Mouse (Mus musculus) cortical plate, adult 2 months (tissue): ENCODE measurements around the gene Dnmt1. TPM values are rescaled to one million over a fixed set of nuclear protein-coding genes. Genes with fewer than 3 reads are reported as not detected.

Experiments used
- H3K27ac ChIP-seq: fragments of 200-500 bp; 2 replicates; pipeline ENCODE4 v1.5.1; 2012; ENCODE audit warnings: low read length, control low read depth, inconsistent platforms; ENCODE audit not compliant: insufficient read depth
- H3K4me1 ChIP-seq: fragments of 200-500 bp; 2 replicates; pipeline ENCODE4 v1.6.1; 2011; ENCODE audit warnings: low read length; ENCODE audit not compliant: control insufficient read depth, insufficient read depth
- H3K4me3 ChIP-seq: fragments of 200-500 bp; 2 replicates; pipeline ENCODE4 v1.5.1; 2011; ENCODE audit warnings: mild to moderate bottlenecking, low read length, control low read depth; ENCODE audit not compliant: insufficient read depth
- CTCF ChIP-seq: fragments of 200-500 bp; IDR thresholded peaks from 2 replicates; pipeline ENCODE4 v1.5.1; 2011; ENCODE audit warnings: mild to moderate bottlenecking, control low read depth, low read length; ENCODE audit not compliant: insufficient read depth; ENCODE audit errors: extremely low read depth
- POLR2A ChIP-seq: fragments of 200-500 bp; IDR thresholded peaks from 2 replicates; pipeline ENCODE4 v1.6.1; 2011; ENCODE audit warnings: mild to moderate bottlenecking, low read length, control low read depth; ENCODE audit not compliant: insufficient read depth; ENCODE audit errors: extremely low read depth
- polyA plus RNA-seq: library from polyadenylated mRNA; depleted of rRNA; stranded (reverse); fragments of >200 nt; gene quantifications from 2 replicates; pipeline ENCODE4 v1.2.3, GENCODE M21; 2012

Gene Dnmt1
- polyA plus RNA-seq, 1 experiment, result 31.7 TPM

DNA sequence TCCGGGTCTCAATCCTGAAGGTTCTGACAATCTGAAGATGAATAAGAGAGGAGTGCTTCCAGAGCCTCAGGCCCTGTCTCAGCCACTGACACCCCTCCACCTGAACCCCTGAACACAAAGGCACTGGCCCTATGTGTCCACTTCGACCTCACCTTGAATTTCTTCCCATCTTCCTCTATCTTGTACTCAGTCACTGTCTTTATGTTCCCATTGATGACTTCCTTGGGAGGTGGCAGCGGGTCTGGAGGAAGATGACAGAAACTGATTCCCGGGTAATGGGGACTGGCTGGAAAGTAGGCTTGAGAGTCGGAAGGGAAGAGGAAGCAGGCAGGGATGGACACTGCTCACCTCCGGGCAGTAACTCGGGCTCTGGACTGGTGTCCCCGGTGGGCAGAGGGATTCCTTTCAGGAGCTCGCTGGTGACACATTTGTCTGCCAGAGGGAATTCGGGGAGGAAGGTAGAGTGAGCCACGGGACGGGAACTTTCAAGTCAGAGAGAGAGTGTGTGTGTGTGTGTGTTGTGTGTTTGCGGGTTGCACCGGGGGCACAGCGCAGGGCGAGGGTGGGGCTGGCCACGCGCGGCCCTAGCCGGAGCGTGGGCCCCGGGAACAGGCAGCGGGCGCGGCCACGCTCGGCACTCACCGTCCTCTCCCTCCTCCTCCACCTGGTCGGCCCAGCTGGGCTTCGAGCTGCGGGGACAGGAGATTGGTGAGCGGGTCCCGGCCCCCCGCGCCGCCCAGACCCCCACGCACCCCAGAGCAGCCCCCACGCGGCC is 61.8 kb downstream of the Dnmt1 start:
- TF ChIP-seq CTCF (no peak), POLR2A (no peak)
- no peak overlapping the region for H3K27ac ChIP-seq
- H3K4me1 ChIP-seq, result peaks cover 7% of the 10 kb centered on the region; the same call in 1 of the 2 replicates
- H3K4me3 ChIP-seq, result peak overlapping the region; percentile 74

DNA sequence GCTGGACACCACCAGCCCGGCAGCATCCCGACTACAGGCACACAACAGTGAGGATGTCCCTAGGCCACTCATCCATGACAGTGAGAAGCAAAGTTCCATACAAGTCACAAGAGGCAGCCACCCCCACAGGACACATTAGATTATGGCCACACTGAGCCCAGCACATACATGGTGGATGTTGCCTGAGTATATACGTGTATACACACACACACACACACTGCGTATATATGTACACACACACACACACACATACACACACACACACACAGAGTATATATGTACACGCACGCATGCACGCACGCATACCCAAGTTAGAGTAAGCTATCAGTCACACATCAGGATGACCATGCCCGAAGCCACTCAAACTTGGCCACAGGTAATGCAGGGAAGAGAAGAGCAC is 64.3 kb downstream of the Dnmt1 start:
- Histone ChIP-seq H3K27ac (no peak overlapping the region), H3K4me3 (no peak overlapping the region), H3K4me1 (peaks cover 7% of the 10 kb centered on the region; the same call in 1 of the 2 replicates)
- TF ChIP-seq CTCF, result no peak
- no peak for TF ChIP-seq POLR2A

DNA sequence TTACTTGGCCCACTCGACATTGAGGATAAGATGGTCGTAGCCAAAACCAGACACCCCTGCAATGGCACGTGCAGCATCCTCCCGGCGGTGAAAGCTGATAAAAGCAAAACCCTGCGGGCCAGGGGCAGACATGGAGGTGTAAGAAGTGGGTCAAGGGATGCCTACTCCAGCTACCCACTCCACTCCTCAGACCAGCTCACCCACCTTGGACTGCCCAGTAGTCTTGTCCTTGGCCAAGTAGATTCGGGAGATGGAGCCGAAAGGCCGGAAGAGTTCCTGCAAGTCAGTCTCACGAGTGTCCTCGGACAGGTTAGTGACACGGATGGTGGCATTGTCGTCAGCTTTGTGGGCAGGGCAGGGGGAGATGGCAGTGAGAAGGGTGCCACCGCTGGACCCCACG is 65.1 kb downstream of the Dnmt1 start:
- Histone ChIP-seq H3K4me3 (no peak overlapping the region), H3K4me1 (peaks cover 7% of the 10 kb centered on the region; the same call in 1 of the 2 replicates), H3K27ac (no peak overlapping the region)
- no peak for TF ChIP-seq CTCF
- no peak for TF ChIP-seq POLR2A

DNA sequence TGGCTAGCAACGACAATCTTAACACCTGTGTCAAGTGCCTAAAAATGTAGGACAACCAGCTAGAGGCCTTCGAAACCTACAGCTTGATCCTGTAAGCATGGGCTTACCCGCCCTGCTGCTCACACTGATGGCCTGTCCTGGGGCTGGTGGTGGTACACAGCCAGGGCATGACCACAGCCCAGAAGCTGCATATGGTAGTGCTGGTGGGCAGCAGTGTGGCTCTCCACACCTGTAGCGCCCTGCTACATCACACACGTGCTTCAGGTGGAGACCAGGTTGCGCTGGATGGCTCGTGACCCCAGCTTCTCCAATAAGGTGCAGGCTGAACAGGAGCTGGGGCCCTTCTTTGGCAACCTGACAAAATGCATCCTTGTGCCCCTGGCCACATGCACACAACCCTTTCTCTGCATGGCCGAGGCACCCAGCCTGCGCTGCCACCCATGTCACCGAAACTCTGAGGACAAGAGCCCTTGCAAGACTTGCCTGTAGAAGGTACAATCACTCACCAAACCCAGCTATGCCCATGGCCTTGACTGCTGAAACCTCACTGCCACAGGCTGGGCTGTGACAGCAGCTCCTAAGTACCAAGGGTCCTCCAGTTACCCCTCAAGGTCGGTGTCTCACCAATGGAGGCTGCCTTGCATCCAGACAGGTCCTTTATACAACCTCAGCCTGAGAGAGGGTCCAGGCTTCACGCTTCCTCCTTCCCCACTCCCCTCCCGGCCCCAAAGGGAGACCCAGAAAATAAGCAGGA is 65.9 kb downstream of the Dnmt1 start:
- Histone ChIP-seq H3K4me1 (peaks cover 7% of the 10 kb centered on the region; the same call in 1 of the 2 replicates), H3K27ac (no peak overlapping the region), H3K4me3 (no peak overlapping the region)
- TF ChIP-seq CTCF (no peak), POLR2A (no peak)

DNA sequence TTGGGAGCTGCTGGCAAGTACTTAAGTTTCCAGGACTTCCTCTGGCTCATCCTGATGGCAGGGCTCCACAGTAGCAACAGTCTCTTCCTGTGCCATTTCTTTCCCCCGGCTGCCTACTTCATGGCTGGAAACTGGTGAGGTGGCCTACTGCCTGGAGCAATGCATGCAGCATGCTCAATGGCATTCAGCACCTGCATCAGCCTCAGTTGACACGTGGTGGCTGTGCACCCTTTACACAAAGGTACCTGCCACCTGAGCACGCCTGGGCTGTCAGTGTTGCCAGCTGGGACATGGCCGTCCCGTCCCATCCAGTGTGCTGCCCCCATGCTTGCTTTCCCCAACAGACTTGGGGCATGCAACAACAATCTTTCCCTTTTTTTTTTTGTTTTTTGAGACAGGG is 66.6 kb downstream of the Dnmt1 start:
- peak; percentile 27; the same call in 1 of the 2 replicates for TF ChIP-seq POLR2A
- TF ChIP-seq CTCF, result no peak
- no peak overlapping the region for H3K27ac ChIP-seq
- peaks cover 7% of the 10 kb centered on the region; the same call in 1 of the 2 replicates for H3K4me1 ChIP-seq
- no peak overlapping the region for H3K4me3 ChIP-seq

DNA sequence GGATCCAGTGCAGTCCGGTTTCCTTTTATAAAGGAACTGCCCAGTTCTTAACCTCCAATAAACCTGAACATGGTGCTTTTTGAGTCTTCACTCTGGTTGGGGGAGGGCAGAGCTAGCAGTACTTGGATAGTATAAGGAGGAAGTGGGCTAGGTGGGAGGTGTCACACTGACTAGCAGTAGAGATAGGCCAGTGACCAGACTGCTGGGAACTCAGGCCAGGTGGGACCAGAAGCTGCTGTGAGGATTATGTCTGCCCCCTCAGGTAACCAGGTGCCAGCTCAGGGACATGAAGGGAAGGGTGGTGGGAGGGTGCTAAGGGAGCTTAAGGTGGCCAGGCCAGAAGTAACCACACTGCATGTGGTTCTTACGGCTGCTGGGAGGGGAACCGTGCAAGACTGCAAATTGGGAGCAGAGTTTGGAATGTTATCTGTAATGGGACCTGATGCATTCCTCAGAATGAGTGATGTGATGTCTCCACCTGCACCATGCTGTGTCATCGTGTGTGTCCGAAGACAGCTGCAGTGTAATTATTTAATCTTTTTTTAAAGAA is 67.5 kb downstream of the Dnmt1 start:
- TF ChIP-seq CTCF (no peak), POLR2A (peak; percentile 42; the same call in 1 of the 2 replicates)
- H3K4me1 ChIP-seq, result peaks cover under 1% of the 10 kb centered on the region; the same call in 1 of the 2 replicates

DNA sequence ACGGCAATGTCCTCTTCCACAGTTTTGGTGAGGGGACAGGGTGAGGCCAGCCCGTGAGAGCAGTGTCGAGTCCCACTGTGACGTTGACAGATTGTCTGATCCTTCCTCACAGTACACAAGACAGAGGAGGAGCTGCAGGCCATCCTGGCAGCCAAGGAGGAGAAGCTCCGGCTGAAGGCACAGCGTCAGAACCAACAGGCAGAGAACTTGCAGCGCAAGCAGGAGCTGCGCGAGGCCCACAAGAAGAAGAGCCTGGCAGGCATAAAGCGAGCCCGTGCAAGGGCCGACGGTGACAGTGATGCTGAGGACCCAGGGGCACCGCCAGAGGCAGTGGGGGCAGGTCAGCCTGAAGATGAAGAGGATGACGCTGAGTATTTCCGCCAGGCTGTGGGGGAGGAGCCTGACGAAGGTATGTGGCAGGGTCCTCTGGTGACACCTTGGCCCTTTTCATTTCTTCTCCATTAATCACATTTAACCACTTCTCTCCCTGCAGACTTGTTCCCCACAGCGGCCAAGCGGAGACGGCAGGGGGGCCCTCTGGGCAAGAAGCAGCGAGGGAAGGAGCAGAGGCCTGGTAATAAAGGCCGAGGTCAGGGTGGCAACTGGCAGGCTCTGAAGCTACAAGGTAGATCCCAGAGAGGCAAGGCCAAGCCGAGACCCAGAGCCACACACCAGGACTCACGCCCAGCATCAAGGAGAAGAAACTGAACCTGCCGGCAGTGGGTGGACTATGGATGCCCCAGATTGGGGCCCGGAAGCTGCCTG is 68.2 kb downstream of the Dnmt1 start:
- Histone ChIP-seq H3K27ac (no peak overlapping the region), H3K4me3 (no peak overlapping the region), H3K4me1 (no peaks in the 10 kb centered on the region)
- TF ChIP-seq POLR2A, result no peak
- TF ChIP-seq CTCF, result no peak

More for the DNA sequence above, 67.5 kb downstream of the Dnmt1 start:
- Histone ChIP-seq H3K4me3 (no peak overlapping the region), H3K27ac (no peak overlapping the region)

DNA sequence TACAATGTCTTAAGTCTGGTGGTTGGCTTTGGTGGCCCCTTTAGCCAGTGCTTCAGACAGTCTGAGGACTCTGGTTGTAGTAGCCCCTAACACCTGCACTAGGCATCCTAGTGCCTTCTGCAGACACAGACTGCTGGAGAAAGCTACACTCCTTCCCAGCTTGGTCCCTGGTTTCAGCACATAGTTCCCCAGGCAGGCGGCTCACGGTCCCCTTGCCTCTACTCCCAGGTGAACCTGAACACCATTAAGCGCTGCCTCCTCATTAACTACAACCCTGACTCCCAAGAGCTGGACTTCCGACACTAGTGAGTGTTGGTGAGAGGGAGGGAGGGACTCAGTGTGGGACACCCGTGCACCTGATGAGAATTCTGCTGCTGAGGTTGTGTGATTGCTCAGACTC is 69.3 kb downstream of the Dnmt1 start:
- no peak overlapping the region for H3K4me3 ChIP-seq
- TF ChIP-seq CTCF (no peak), POLR2A (no peak)

DNA sequence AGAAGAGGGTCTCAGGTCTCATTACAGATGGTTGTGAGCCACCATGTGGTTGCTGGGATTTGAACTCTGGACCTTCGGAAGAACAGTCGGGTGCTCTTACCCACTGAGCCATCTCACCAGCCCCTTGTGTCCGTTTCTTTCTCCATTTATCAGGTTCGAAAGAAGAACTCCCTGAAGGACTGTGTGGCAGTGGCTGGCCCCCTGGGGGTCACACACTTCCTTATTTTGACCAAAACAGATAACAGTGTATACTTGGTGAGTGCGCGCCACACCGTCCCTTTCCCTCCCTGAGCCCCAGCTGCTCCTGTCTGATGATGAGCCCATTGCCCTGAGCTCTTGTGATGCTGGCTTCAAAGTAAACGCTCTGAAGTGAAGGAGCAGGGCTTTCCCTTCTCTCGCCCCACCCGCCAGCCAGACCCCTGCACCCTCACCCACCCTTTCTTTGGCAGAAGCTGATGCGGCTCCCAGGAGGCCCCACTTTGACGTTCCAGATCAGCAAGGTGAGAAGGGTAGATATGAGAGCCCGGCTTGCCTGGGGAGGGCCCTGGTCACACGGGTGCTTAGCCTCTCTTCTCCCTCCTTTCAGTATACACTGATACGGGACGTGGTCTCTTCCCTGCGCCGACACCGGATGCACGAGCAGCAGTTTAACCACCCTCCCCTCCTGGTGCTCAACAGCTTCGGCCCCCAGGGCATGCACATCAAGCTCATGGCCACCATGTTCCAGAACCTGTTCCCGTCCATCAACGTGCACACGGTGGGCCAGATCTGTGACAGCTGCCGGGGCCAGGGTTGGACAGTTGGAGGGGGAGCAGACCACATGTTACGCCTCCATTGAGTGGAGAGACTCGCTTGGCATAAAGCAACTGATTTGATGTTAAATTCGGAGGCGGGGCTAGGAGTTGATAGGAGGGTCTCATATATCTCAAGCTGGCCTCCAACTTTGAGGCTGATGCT is 70.2 kb downstream of the Dnmt1 start:
- no peak overlapping the region; the same call in 1 of the 2 replicates for H3K4me3 ChIP-seq
- H3K27ac ChIP-seq, result no peak overlapping the region
- H3K4me1 ChIP-seq, result no peaks in the 10 kb centered on the region
- no peak for TF ChIP-seq CTCF
- no peak for TF ChIP-seq POLR2A

More for the DNA sequence above, 69.3 kb downstream of the Dnmt1 start:
- H3K4me1 ChIP-seq, result no peaks in the 10 kb centered on the region
- H3K27ac ChIP-seq, result no peak overlapping the region
